Mouse (Mus musculus) liver, embryonic 14.5 days (tissue): ENCODE results near the gene Kiss1r. TPM values are rescaled to one million over a fixed set of nuclear protein-coding genes. Genes with fewer than 3 reads are reported as not detected.
A peak's percentile ranks its signal among the peaks of the same experiment; 100 is the strongest.

Experiments used
- ATAC-seq: fragments of 200-750 bp; cut with Nextera tagmentation; 2 replicates; pipeline ENCODE4 v1.8.0; 2017; ENCODE audit warnings: moderate number of reproducible peaks, mild to moderate bottlenecking, moderate library complexity; ENCODE audit not compliant: insufficient read depth
- DNase-seq, 3 experiments: peaks; one replicate each; pipeline ENCODE4 v3.0.0-alpha.2; 2012 to 2013; ENCODE audit warnings: low read depth in 3 of 3, low spot score in 3 of 3
- H3K27ac ChIP-seq: fragments of 300-500 bp; sonication (generic); 2 replicates; pipeline ENCODE4 v1.5.1; 2014; ENCODE audit warnings: moderate library complexity, mild to moderate bottlenecking, control low read depth, inconsistent platforms
- H3K27me3 ChIP-seq: fragments of 300-500 bp; sonication (generic); 2 replicates; pipeline ENCODE4 v1.6.1; 2014; ENCODE audit warnings: mild to moderate bottlenecking, low read length, moderate library complexity; ENCODE audit not compliant: control insufficient read depth, insufficient read depth
- H3K36me3 ChIP-seq: fragments of 300-500 bp; sonication (generic); replicated peaks from 2 replicates; pipeline ENCODE4 v1.6.1; 2014; ENCODE audit warnings: low read depth; ENCODE audit not compliant: control insufficient read depth, insufficient read depth
- H3K4me1 ChIP-seq, 2 experiments: fragments of 200-500 bp in 1 of 2; fragments of 300-500 bp in 1 of 2; sonication (generic) in 1 of 2; replicated peaks; 2 replicates each; pipeline ENCODE4 v1.6.1; 2012 to 2014; ENCODE audit warnings: antibody characterized with exemption in 1 of 2, inconsistent platforms in 1 of 2, low read length in 1 of 2; ENCODE audit not compliant: control insufficient read depth in 2 of 2, insufficient read depth in 2 of 2
- H3K4me2 ChIP-seq: fragments of 300-500 bp; sonication (generic); 2 replicates; pipeline ENCODE4 v1.6.1; 2014; ENCODE audit warnings: low read depth, mild to moderate bottlenecking, control low read depth, moderate library complexity
- H3K4me3 ChIP-seq, 2 experiments: fragments of 200-500 bp in 1 of 2; fragments of 300-500 bp in 1 of 2; sonication (generic) in 1 of 2; 2 replicates each; pipeline ENCODE4 v1.5.1; 2012 to 2014; ENCODE audit warnings: low read depth in 2 of 2, low read length in 2 of 2, mild to moderate bottlenecking in 2 of 2, control low read depth in 1 of 2, inconsistent platforms in 1 of 2, moderate library complexity in 1 of 2; ENCODE audit not compliant: insufficient read depth in 1 of 2
- H3K9ac ChIP-seq: fragments of 300-500 bp; sonication (generic); replicated peaks from 2 replicates; pipeline ENCODE4 v1.6.1; 2014; ENCODE audit warnings: mild to moderate bottlenecking, control low read depth, moderate library complexity
- H3K9me3 ChIP-seq: fragments of 300-500 bp; sonication (generic); 2 replicates; pipeline ENCODE4 v1.6.1; 2016; ENCODE audit warnings: low read length, mixed read lengths; ENCODE audit not compliant: control insufficient read depth
- CTCF ChIP-seq: IDR thresholded peaks from 2 replicates; pipeline ENCODE4 v1.5.1; 2016; ENCODE audit warnings: antibody characterized with exemption, low read depth, control low read depth
- EP300 ChIP-seq: IDR thresholded peaks from 2 replicates; pipeline ENCODE4 v1.6.1; 2016; ENCODE audit warnings: antibody characterized with exemption, low read depth
- WGBS: fragments of 180-500 bp; shearing (Covaris S2); extraction: QIAGEN DNeasy Blood & Tissue Kit; methylation state at CpG from one replicate; pipeline ENCODE4 v1.1.7; 2014; ENCODE audit not compliant: insufficient replicate concordance; 5-methylcytosine and 5-hydroxymethylcytosine counted together
- polyA plus RNA-seq, 2 experiments: library from polyadenylated mRNA; depleted of rRNA in 1 of 2; stranded (reverse) in 1 of 2; unstranded in 1 of 2; fragments of >200 nt; fragmentation: Nextera tagmentation in 1 of 2; extraction: Ambion mirVana in 1 of 2; gene quantifications; 2 replicates each; pipeline versions ENCODE4 v1.2.1 to v1.2.3; 2012 to 2014

Gene Kiss1r
- polyA plus RNA-seq (2012; rRNA removed): 0.17 and 0.30 TPM in 2 replicates
- 0.11 TPM in 1 of 2 replicates, not detected in the other for polyA plus RNA-seq (2014; fragmentation: Nextera tagmentation; extraction: Ambion mirVana)

DNA sequence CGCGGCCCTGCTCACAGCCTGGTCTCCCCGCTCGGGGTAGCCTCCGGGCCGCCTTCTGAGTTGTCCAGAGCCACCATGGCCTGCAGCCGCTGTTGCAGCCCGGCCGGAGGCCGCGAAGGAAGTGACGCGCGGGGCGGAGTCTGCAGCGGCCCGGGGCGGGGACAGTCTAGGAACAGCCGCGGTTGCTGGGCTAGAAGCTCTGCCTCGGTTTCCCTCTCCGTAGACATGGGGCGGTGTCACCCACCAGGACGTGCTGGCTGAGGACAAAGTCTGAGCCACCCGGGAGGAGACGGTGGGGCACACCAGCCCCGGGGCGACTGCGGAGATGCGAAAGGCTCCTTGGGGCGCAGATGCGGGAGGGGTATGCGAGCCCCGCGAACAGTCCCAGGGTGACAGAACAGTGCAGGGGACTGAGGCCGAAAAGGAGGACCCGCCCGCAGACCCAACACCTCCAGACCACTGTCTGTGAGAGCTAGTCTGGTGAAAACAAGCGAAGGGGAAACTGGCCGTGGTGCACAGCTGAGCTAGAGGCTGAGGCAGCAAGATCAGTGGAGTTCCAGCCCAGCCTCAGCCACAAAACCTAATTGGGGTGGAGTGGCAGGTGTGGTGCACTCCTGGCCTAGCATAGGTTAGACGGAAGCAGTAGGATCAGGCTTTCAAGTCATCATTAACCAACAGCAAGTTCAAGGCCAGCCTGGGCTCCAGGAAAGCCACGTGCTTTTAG lies at the start of gene Kiss1r:
Gene Kiss1r, plus strand, starts transcription at position 164 of the 724 bp plus-strand sequence.
- Histone ChIP-seq H3K9me3 (no peaks in the 10 kb centered on the region), H3K9ac (peak within 1 kb of the TSS; percentile 83), H3K27ac (peak within 1 kb of the TSS; percentile 49), H3K4me2 (peak within 1 kb of the TSS; percentile 94), H3K4me3 (peak within 1 kb of the TSS; percentile 69 to 75), H3K4me1 (peaks cover 23 to 29% of the 10 kb centered on the region in 2 experiments), H3K36me3 (no peaks in the 10 kb centered on the region), H3K27me3 (peaks cover 43% of the 10 kb centered on the region)
- peak in 1 of 3 experiments; percentile 60 for DNase-seq
- ATAC-seq: peak; percentile 72
- no peak for TF ChIP-seq EP300
- TF ChIP-seq CTCF: no peak
- WGBS: 2% methylated on average over 42 of the region's 42 CpGs

DNA sequence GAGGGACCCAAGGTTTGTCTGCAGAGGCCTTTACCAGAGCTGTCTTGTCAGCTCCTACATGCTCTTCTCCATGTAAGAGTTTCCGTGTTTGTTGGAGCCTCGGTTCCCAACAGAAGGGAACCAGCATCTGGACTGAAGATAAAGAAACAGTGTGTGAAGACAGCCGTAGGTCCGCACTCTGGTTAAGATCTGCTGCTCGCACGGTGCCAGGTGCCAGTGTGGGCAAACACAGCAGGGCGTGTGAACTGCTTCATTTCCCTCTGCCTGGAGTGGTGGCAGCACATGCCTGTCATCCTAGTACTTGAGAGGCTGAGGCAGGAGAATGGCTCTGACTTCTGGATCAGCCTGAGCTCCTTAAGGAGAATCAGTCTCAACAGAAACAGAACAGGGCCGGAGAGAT lies 44.9 kb upstream of the Kiss1r start:
- Histone ChIP-seq H3K9me3 (no peaks in the 10 kb centered on the region), H3K4me1 (no peaks in the 10 kb centered on the region; a peak in 1 of 4 replicates), H3K9ac (no peak overlapping the region), H3K27ac (no peak overlapping the region), H3K36me3 (no peaks in the 10 kb centered on the region), H3K4me2 (no peak overlapping the region), H3K4me3 (no peak overlapping the region), H3K27me3 (peaks cover 14% of the 10 kb centered on the region)
- WGBS: 71% methylated on average over 8 of the region's 8 CpGs
- DNase-seq (no peak), ATAC-seq (no peak)
- TF ChIP-seq EP300 (no peak), CTCF (no peak)

DNA sequence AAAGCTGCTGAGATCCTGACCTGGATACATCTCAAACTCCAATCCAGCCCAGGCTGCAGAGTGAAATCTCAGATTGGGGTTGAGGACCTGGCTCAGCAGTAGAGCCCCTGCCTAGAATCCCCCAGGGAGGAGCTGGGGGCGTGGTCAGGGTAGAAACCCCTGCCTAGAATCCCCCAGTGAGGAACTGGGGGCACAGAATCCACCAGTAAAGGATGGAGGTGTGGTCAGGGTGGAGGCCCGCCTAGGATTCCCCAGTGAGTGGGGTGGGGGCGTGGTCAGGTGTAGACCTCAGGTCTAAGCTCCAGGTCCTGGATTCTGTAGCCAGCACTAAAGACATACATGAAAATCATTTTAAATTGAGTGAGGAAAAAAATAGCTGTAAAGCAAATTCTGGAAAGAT lies 43.9 kb upstream of the Kiss1r start:
- peaks cover 14% of the 10 kb centered on the region for H3K27me3 ChIP-seq
- no peak overlapping the region for H3K27ac ChIP-seq
- no peak for ATAC-seq
- no peak for DNase-seq
- WGBS: 26% methylated on average over 3 of the region's 3 CpGs
- no peak for TF ChIP-seq EP300
- TF ChIP-seq CTCF: no peak
- peaks cover 0 to 6% of the 10 kb centered on the region in 2 experiments; a peak in 3 of 4 replicates for H3K4me1 ChIP-seq
- no peak overlapping the region for H3K4me2 ChIP-seq
- no peak overlapping the region for H3K9ac ChIP-seq
- H3K9me3 ChIP-seq: no peaks in the 10 kb centered on the region
- no peaks in the 10 kb centered on the region for H3K36me3 ChIP-seq
- H3K4me3 ChIP-seq: no peak overlapping the region

DNA sequence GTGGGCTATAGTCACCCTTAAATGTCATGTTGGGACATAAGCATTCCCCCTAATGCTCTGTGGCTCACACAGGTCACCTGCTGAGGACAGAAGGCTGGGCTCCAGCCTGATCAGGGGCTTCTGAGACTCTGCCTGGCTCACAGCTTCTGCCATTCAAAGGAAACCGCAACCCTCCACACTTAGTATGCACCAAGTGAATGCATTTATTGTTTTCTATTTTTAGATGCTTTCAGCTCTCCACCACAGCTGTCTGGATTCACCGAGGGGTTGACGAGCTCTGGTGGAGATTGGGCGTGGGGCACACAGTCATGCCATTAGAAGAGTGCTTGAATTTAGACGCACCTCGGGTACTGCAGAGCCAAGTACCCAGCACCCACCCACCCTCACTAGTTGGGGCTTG lies 43.5 kb upstream of the Kiss1r start:
- H3K4me3 ChIP-seq: 0 out of 4 replicates have a peak overlapping the region, but pooled peaks of 1 of the 2 experiments have one; percentile 15
- WGBS: 10% methylated on average over 6 of the region's 6 CpGs

DNA sequence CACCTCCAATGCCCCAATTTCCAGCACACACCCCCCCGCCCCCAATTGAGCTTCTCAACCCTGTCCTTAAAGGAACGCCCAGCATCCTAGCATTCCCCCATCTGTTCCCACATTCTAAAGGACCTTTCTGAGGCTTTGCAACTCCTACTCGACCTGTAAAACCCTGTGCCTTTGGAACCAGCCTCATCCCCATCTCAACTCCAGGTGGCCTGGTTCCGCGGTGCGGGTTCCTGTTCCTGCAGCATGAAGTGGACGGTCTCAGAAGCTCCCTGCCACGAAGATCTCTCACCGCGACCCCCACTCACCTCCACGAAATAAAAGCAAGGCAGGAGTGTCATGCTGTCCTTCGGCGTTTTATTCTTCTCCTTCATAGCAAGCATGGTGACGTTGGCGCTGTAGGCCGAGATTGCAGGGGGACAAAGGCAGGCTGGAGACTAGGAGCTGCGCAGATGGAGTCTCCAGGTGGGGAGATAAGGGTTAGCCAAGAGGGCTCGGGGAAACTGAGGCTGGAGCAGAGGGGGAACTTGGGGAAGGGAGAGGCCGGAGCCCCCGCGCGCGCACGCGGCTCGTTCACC lies 43.0 kb upstream of the Kiss1r start:
- no peaks in the 10 kb centered on the region for H3K36me3 ChIP-seq
- peaks cover 0 to 7% of the 10 kb centered on the region in 2 experiments; a peak in 3 of 4 replicates for H3K4me1 ChIP-seq
- peak overlapping the region; percentile 39 to 57 for H3K4me3 ChIP-seq
- no peak overlapping the region for H3K9ac ChIP-seq
- H3K4me2 ChIP-seq: peak overlapping the region; percentile 51
- H3K27ac ChIP-seq: no peak overlapping the region
- TF ChIP-seq CTCF (no peak), EP300 (no peak)
- H3K27me3 ChIP-seq: peaks cover 14% of the 10 kb centered on the region
- WGBS: 2% methylated on average over 26 of the region's 26 CpGs
- DNase-seq: no peak
- H3K9me3 ChIP-seq: no peaks in the 10 kb centered on the region
- no peak for ATAC-seq

More for the DNA sequence above, 43.5 kb upstream of the Kiss1r start:
- H3K4me1 ChIP-seq: peaks cover 0 to 7% of the 10 kb centered on the region in 2 experiments; a peak in 3 of 4 replicates
- ATAC-seq: no peak
- TF ChIP-seq EP300 (no peak), CTCF (no peak)
- H3K4me2 ChIP-seq: no peak overlapping the region
- H3K9me3 ChIP-seq: no peaks in the 10 kb centered on the region
- H3K36me3 ChIP-seq: no peaks in the 10 kb centered on the region
- H3K27me3 ChIP-seq: peaks cover 14% of the 10 kb centered on the region
- no peak for DNase-seq
- no peak overlapping the region for H3K9ac ChIP-seq
- no peak overlapping the region for H3K27ac ChIP-seq
